Mouse (Mus musculus) frontal cortex, postnatal 36 days (tissue): Measurements from ENCODE around the gene Rxra.

Source experiments
- DNase-seq, 2 experiments: peaks; one replicate each; pipeline ENCODE4 v3.0.0; 2022; ENCODE audit warnings: low spot score in 2 of 2

Rxra gene

DNA sequence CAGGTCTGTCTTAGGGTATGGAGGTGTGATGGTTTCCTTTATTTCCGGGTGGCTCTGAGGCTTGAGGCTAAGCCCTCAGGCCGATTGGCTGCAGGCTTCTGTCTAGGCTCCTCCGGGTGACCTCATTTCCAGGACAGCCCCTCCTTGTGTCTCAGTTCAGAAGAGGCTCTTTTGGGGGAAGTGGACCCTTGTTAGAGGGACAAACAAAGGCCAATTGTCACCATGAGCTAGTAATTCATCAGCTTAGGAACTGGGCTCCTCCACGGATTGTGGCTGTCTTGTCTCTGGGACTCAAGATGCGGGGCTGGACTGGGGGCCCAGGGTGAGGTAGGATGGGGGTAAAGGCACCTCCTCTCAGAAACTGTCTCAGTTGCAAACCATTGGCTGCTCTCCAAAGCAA, 5.5 kb upstream of the Rxra start:
- DNase-seq = no peak

GRCm38 (mm10) chr2:27671633-27672091, 4.6 kb upstream of the Rxra start:
- DNase-seq = no peak

DNA sequence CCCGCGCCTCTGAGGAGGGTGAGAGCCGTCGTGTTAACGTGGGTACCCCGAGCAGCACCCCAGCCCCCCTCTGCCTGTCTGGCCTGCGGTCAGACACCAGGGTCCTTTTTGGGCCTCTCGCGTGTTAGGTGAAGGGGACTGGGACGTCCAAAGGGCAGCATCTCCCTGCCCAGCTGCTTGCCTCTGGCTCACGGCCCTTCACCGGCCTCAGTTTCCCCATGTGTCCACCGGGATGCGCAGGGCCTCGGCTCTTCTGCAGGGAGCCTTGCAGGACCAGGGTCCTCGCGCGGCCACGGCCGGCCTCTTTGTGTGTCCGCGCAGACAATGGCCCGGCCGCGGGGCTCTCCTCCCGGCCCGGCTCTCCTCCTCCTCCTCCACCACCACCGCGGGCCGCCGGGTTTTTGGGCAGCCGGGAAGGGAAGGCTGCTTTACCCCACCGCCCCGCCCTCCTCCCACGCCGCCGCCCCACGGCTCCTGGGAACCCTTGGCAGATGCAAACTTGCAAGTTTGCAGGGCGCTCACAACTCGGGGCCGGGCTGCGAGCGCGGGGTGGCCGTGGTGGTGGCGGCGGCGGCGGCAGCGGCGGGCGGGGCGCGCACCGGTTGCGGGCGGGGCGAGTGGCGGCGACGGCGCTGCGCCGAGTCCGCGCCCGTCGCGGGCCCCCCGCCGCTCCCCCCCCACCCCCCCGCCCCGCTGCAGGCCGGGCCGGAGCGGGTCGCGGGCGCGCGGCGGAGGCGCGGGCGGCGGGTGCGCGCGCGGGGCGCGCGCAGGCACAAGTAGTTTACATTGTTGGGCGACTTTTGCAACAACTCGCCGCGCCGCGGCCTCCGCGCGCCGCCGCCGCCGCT, 462 bp downstream of the Rxra start:
- peak in 1 of 2 experiments; percentile 40 for DNase-seq

GRCm38 (mm10) chr2:27677411-27678310, 1.4 kb downstream of the Rxra start:
- no peak for DNase-seq

DNA sequence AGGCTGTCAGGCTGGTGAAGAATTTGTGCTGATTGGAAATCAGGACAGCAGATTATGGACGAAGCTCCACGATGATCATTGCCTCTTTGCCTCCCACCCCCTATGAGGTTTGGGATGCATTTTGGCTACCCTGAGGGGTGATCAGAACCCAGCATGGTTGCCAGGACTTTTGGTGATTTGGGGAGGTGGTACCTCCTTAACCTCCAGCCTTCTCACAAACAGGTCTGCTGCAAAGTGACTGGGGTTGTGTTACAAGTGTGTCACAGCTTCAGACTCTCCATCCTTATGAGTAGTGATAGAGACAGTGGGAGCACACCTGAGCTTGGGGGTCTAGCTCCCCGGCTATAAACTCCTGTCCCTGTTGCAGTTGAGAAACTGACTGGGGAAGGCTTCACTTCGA, 2.1 kb downstream of the Rxra start:
- DNase-seq = no peak

DNA sequence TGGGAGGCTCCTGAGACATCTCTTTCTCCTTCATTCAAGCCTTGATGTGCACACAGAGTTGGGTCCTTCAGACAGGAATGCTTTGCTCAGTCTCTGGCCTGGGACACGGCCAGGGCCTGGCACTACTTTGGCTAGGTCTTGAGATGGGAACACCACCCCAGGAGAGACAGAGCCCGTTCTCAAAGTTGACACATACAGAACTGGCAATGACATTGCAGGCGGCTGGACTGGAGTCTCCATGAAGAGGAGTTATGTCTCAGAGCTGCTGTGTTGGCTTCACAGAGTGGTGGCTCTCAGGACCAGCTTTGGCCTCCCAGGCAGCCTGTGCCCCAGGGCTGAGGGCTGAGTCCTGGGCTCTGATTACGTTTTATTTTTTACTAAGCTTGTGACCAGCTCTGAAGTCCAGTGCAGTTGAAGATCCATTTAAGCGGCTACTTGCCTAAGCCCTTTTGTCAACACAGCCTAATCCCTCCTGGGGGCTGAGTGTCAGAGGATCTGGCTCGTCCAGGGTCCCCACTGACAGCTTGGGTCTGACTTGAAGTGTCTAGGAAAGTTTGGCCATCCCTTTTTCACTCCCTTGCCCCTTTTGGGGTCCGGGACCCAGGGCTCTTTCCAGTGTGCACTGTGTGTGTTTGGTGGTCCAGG, 2.7 kb downstream of the Rxra start:
- no peak for DNase-seq

DNA sequence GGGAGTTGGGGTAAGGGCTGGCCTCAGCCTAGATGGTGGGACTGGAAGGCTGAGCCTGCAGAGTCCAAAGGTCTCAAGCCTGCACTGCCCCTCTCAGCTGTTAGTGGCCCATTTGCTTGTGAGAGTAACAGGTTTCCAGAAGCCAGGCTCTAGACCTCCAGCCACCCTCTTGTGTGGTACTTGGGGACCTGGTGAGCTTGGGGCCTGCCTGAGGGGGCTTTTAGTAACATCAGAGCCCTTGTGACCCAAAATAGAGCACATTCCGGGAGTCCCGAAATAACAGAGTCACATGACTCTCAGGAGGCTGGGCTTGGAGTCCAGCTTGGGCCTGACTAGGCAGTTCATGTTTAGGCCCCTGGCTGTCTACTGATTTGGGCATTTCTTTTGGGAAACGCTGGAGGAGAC, 3.4 kb downstream of the Rxra start:
- DNase-seq = no peak

DNA sequence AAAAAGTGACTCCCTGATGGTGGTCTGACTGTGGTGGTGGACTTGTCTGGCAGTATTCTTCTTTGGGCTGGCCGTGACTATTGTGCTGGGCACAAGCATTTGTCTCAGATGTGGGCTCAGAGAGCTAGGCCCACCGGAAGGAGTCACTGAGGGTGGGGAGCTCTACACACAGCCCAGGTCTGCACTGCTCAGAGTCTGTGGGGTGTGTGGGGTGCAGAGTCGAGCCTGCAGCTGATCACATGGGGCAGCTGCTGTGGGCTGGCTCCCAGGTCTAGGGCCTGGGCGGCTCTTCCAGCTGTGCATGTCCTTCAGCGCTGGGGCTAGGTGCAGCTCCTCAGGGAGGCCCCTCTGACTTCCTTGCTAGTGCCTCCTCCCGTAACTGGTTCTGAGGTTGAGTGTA, 3.8 kb downstream of the Rxra start:
- DNase-seq = no peak

GRCm38 (mm10) chr2:27680595-27680994, 4.4 kb downstream of the Rxra start:
- no peak for DNase-seq

DNA sequence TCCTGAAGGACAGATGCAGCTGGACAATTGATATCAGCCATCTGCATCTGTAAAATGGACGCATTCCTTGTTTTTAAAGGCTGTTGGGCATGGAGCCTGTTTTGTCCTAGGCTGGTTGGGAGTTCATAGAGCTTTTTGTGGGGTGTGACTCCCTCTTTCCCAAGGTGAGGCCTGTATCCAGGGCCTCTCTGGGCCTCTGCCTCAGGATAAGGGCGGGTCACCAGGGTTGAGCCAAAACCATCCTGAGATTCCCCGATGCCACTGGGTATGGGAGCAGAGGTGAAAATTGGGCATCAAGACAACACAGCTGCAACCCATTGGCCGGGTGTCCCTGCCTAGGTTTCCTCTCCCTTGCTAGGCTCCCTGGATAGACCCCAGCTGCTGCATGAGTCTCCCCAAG, 5.2 kb downstream of the Rxra start:
- no peak for DNase-seq

DNA sequence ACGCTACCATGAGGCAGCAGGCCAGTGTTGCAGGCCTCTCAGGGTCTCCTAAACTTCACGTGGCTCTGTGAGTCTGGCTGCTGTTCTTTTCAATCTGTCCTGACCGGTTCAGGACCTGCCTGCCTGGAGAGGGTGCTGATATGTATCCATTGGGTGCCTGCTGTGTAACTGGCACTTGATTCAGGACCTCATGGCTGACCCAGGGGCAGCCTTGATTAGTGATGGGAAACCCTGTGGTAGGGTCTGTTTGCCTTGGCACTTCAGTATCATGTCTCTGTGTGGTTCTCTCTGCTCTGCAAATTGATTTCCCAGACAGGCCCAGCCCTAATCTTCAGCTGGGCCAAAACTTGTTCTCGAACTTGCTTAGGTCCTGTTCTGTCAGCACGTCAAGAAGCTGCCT, 5.9 kb downstream of the Rxra start:
- DNase-seq = no peak

- no peak for DNase-seq
Observed at GRCm38 (mm10) chr2:27684017-27684657, 7.9 kb downstream of the Rxra start.

GRCm38 (mm10) chr2:27685917-27686316, 9.7 kb downstream of the Rxra start:
- no peak for DNase-seq

DNA sequence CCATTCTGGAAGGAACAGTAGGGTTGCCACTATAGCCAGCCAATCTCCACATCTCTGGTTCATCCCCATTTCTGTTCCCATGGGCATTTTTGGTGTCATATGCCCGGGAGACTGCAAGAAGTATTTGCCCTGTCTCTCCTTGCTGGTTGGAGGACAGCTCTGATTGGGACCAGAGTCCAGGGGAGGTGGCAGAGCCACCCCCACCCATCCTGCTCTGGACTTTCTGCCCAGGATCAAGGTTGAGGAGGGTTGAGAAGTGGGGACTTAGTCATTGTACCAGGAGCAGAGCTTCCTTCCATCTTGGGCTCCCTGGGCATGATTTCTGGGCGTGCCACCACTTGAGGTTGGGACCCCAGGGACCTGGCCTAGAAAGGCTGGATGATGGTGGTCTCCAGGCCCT, 10.1 kb downstream of the Rxra start:
- no peak for DNase-seq

GRCm38 (mm10) chr2:27687041-27687440, 10.8 kb downstream of the Rxra start:
- DNase-seq = no peak

DNA sequence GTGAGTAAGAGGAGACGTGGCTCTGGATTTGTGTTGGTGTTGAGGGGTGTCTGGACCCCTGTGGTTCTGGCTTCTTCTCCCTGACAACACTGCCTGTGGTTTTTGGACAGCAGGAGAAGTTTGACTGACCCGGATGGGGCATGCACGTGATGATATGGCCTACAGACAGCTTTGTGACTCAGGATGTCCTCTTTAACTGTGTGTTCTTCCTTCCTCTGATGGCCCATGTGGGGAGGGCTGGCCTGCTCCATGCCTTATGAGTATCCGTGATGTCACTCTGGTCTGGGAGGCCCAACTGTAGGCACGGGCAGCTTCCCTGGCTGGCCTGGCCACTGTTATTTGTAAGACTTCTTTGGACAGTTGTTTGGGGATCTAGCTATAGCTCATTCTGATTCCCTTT, 11.7 kb downstream of the Rxra start:
- no peak for DNase-seq

DNA sequence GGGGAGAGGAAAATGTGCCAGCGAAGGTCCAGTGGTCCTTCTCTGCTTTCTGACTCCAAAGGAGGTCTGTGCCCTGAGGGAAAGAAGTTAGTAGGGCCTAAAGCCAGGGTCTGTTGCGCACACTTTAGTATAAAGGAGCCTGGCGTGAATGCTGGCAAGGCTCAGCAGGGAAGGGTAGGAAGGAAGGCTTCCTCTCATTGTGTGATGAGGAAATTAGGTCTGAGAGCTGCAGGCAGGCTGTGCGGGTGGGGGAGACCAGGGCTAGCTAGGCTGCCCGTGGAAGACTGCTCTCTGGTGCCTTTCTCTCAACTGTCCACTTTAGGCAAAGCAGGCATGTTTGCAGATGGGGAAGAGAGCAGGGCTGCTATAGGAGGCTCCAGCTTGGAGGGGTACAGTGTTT, 14.5 kb downstream of the Rxra start:
- no peak for DNase-seq

DNA sequence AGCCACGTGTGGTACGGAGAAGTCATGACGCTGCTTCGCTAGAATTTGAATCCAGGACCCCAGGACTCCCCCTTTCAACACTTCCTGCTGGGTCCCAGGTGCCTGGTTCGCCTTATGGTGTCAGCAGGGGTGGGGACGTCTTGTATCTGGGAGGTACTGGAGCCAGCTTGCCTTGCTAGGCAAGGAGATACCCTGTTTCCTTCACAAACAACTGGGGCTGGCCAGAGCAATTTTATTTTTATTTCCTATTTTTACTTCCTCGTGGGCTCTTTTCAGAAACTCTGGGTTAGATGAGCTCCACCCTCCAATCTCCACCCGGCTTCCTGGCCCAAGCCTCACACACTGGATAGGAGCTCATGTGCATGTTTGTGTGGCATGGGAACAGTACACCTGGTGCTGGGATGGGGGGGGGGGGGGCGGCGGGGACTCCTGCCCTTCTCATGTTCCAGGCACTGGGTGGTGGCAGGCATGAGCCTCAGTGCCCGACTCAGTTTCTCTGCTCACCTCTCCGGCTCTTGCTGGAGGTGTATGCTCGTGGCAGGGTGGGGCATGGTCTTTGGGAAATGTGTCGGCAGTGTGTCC, 15.0 kb downstream of the Rxra start:
- no peak for DNase-seq

- no peak for DNase-seq
Observed at GRCm38 (mm10) chr2:27692608-27693007, 16.4 kb downstream of the Rxra start.

GRCm38 (mm10) chr2:27693684-27694083, 17.4 kb downstream of the Rxra start:
- no peak for DNase-seq

DNA sequence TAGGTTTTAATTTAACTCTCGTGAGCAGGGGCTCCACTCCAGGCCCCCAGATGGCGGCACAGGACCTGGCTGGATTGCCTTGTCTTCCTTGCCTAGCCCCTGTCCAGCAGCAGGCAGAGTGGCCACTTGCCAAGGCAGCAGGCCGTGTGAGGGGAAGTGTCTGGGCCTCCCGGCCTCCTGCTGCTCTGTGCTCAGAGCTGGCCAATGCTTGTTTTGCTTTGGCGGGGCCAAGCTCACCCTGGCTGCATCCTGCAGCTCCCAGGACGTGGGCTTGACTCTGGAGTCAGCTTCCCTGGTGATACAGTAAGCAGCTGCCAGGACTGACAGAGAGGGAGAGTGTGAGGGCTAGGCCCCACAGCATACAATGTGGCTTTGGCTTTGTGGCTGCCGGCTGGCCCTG, 23.3 kb downstream of the Rxra start:
- peak; percentile 49 to 70 for DNase-seq
